Mouse (Mus musculus): ENCODE measurements around the gene B2m. TPM values are rescaled to one million over a fixed set of nuclear protein-coding genes. Genes with fewer than 3 reads are reported as not detected.

The B2m gene
- polyA plus RNA-seq, 1 experiment from 2014 or later: 138 TPM

DNA sequence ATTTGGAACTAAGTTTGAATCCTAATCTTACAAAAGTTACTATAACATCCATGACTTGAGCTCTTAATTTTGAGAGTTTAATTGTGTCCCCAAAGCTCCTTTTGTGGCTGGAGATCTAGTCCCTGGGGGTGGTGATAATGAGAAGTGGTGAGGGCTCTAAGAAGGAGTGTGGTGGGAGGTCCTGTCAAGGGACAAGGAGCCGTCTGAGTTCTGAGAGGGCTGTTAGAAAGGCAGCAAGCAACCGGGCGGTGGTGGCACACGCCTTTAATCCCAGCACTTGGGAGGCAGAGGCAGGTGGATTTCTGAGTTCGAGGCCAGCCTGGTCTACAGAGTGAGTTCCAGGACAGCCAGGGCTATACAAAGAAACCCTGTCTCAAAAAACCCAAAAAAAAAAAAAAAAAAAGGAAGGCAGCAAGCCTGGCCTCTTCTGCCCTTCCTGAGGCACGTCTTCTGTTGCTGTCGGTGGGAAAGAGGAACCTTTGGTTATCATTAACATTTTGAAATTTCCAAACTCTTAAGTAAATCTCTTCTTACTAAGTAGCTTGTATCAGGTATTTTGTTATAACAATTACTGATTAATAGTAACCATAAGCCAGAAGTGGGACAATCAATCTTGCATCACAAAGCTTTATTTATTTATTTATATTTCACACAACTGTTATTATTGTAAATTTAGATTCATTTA lies 6.3 kb downstream of the B2m start:
- WGBS: 83% methylated on average over 6 of the region's 7 CpGs
- Histone ChIP-seq H3K27ac (replicated peaks) (no peak overlapping the region), H3K27me3 (replicated peaks) (no peaks in the 10 kb centered on the region), H3K4me1 (no peaks in the 10 kb centered on the region), H3K4me2 (no peak overlapping the region), H3K4me3 (replicated peaks) (no peak overlapping the region), H3K36me3 (no peaks in the 10 kb centered on the region), H3K9me3 (replicated peaks) (no peaks in the 10 kb centered on the region), H3K9ac (replicated peaks) (no peak overlapping the region)
- ATAC-seq (ENCODE audit: low FRiP score): no peak

DNA sequence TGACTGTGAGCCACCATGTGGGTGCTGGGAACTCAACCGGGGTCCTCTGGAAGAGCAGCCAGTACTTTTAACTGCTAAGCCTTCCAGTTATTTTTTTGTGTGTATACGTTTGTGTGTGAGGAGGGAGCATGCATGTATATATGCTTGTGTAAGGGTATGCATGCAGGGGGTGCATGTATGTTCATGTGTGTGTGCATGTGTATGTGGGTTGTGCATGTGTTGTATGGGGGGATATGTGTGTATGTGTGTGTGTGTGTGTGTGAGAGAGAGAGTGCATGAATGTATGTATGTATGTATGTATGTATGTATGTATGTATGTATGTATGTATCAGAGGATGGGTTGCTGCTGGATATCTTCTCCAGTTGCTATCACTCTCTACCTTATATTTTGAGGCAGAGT lies 7.0 kb downstream of the B2m start:
- ATAC-seq (ENCODE audit: low FRiP score): no peak
- Histone ChIP-seq H3K9me3 (replicated peaks) (no peaks in the 10 kb centered on the region), H3K9ac (replicated peaks) (no peak overlapping the region), H3K4me3 (replicated peaks) (no peak overlapping the region), H3K27me3 (replicated peaks) (no peaks in the 10 kb centered on the region), H3K4me1 (no peaks in the 10 kb centered on the region), H3K36me3 (no peaks in the 10 kb centered on the region), H3K4me2 (no peak overlapping the region), H3K27ac (replicated peaks) (no peak overlapping the region)
- WGBS: 96% methylated on average over 2 of the region's 2 CpGs

GRCm38 (mm10) chr2:122155292-122155691 lies 7.8 kb downstream of the B2m start:
- Histone ChIP-seq H3K9ac (replicated peaks) (no peak overlapping the region), H3K4me3 (replicated peaks) (no peak overlapping the region), H3K36me3 (no peaks in the 10 kb centered on the region), H3K9me3 (replicated peaks) (no peaks in the 10 kb centered on the region), H3K4me1 (no peaks in the 10 kb centered on the region), H3K4me2 (no peak overlapping the region), H3K27ac (replicated peaks) (no peak overlapping the region), H3K27me3 (replicated peaks) (no peaks in the 10 kb centered on the region)
- no peak for ATAC-seq (ENCODE audit: low FRiP score)
- 76% methylated on average over 2 of the region's 2 CpGs for WGBS

- Histone ChIP-seq H3K27ac (replicated peaks) (no peak overlapping the region), H3K4me1 (no peaks in the 10 kb centered on the region), H3K4me3 (replicated peaks) (no peak overlapping the region), H3K9me3 (replicated peaks) (no peaks in the 10 kb centered on the region), H3K27me3 (replicated peaks) (no peaks in the 10 kb centered on the region), H3K9ac (replicated peaks) (no peak overlapping the region), H3K36me3 (no peaks in the 10 kb centered on the region), H3K4me2 (no peak overlapping the region)
- ATAC-seq (ENCODE audit: low FRiP score): no peak
- WGBS: 96% methylated on average over 4 of the region's 4 CpGs
Observed at GRCm38 (mm10) chr2:122156051-122156700, 8.7 kb downstream of the B2m start.

GRCm38 (mm10) chr2:122157561-122157960 lies 10.1 kb downstream of the B2m start:
- H3K4me1 ChIP-seq: no peaks in the 10 kb centered on the region
- H3K27me3 ChIP-seq (replicated peaks): no peaks in the 10 kb centered on the region
- no peaks in the 10 kb centered on the region for H3K9me3 ChIP-seq (replicated peaks)
- H3K36me3 ChIP-seq: no peaks in the 10 kb centered on the region
- H3K27ac ChIP-seq (replicated peaks): no peak overlapping the region
- no peak overlapping the region for H3K4me3 ChIP-seq (replicated peaks)
- ATAC-seq (ENCODE audit: low FRiP score): no peak
- H3K4me2 ChIP-seq: no peak overlapping the region
- no peak overlapping the region for H3K9ac ChIP-seq (replicated peaks)

DNA sequence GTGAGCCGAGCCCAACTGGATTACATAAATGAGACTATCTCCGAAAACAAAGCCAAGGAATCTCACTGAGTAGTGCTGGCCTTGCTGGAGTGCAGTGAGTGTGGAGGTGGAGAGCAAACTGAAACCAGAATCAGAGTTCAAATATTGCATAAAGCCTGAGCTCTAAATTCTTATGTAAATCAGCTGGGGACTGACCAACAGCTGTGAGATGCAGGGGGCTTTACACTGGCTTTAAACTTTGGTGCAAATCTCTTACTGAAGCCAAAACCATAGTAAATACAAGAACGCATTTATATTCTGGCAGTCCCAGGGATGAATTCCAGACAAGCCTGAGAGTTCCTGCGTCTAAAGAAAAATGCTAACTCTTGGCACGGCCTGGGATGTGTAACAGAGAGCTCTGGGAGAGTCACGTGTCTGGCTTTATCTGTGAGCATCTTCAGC lies 10.9 kb downstream of the B2m start:
- no peak for ATAC-seq (ENCODE audit: low FRiP score)
- 65% methylated on average over 6 of the region's 6 CpGs for WGBS
- no peaks in the 10 kb centered on the region for H3K36me3 ChIP-seq
- no peak overlapping the region for H3K4me2 ChIP-seq
- no peak overlapping the region for H3K9ac ChIP-seq (replicated peaks)
- H3K27me3 ChIP-seq (replicated peaks): no peaks in the 10 kb centered on the region
- no peak overlapping the region for H3K27ac ChIP-seq (replicated peaks)
- no peaks in the 10 kb centered on the region for H3K4me1 ChIP-seq
- H3K9me3 ChIP-seq (replicated peaks): no peaks in the 10 kb centered on the region
- no peak overlapping the region for H3K4me3 ChIP-seq (replicated peaks)

GRCm38 (mm10) chr2:122159667-122160066 lies 12.2 kb downstream of the B2m start:
- no peak for ATAC-seq (ENCODE audit: low FRiP score)
- Histone ChIP-seq H3K27ac (replicated peaks) (no peak overlapping the region), H3K4me2 (no peak overlapping the region), H3K36me3 (no peaks in the 10 kb centered on the region), H3K27me3 (replicated peaks) (no peaks in the 10 kb centered on the region), H3K9ac (replicated peaks) (no peak overlapping the region), H3K4me1 (no peaks in the 10 kb centered on the region), H3K9me3 (replicated peaks) (no peaks in the 10 kb centered on the region), H3K4me3 (replicated peaks) (no peak overlapping the region)
- 79% methylated on average over 6 of the region's 6 CpGs for WGBS

- Histone ChIP-seq H3K27ac (replicated peaks) (no peak within 1 kb of the TSS), H3K4me3 (replicated peaks) (no peak within 1 kb of the TSS), H3K36me3 (no peaks in the 10 kb centered on the region), H3K9ac (replicated peaks) (no peak within 1 kb of the TSS), H3K4me2 (no peak within 1 kb of the TSS), H3K9me3 (replicated peaks) (no peaks in the 10 kb centered on the region), H3K4me1 (no peaks in the 10 kb centered on the region), H3K27me3 (replicated peaks) (no peaks in the 10 kb centered on the region)
- 0 out of 2 replicates have a peak, but pooled peaks have one; percentile 50 for ATAC-seq (ENCODE audit: low FRiP score)
- 44% methylated on average over 2 of the region's 2 CpGs for WGBS
Observed at GRCm38 (mm10) chr2:122160680-122161079, 13.2 kb downstream of the B2m start, which contains the start of gene Trim69. Trim69 (plus strand) TSS chr2:122160700.

- no peak overlapping the region for H3K4me2 ChIP-seq
- no peak for ATAC-seq (ENCODE audit: low FRiP score)
- H3K36me3 ChIP-seq: no peaks in the 10 kb centered on the region
- H3K4me3 ChIP-seq (replicated peaks): no peak overlapping the region
- no peaks in the 10 kb centered on the region for H3K9me3 ChIP-seq (replicated peaks)
- no peak overlapping the region for H3K27ac ChIP-seq (replicated peaks)
- no peak overlapping the region for H3K9ac ChIP-seq (replicated peaks)
- WGBS: 34% methylated on average over 4 of the region's 4 CpGs
- H3K4me1 ChIP-seq: no peaks in the 10 kb centered on the region
- no peaks in the 10 kb centered on the region for H3K27me3 ChIP-seq (replicated peaks)
Observed at GRCm38 (mm10) chr2:122161542-122161941, 14.1 kb downstream of the B2m start.

DNA sequence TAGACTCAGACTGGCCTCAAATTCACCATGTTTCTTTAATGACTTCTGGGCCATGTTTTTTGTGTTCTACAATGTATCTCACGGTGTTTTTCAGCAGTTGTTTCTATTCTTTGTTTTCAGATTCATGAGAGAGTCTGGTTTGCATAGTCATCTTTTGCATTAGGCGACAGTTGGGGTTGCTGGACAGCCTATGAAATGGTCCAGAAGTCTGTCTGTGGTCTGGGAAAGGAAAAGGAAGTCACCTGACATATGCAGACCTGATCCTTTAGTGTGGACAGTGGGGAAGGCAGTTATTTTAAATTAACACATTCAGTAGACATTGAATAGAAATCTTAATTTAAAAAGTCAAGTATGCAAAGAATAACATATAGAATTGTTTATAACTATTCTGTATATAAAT lies 15.0 kb downstream of the B2m start:
- no peak overlapping the region for H3K4me3 ChIP-seq (replicated peaks)
- H3K27me3 ChIP-seq (replicated peaks): no peaks in the 10 kb centered on the region
- H3K4me1 ChIP-seq: no peaks in the 10 kb centered on the region
- no peak overlapping the region for H3K9ac ChIP-seq (replicated peaks)
- H3K4me2 ChIP-seq: no peak overlapping the region
- ATAC-seq (ENCODE audit: low FRiP score): no peak
- H3K9me3 ChIP-seq (replicated peaks): no peaks in the 10 kb centered on the region
- WGBS: 81% methylated on average over 2 of the region's 2 CpGs
- H3K36me3 ChIP-seq: no peaks in the 10 kb centered on the region
- H3K27ac ChIP-seq (replicated peaks): no peak overlapping the region

- no peak overlapping the region for H3K4me3 ChIP-seq (replicated peaks)
- no peaks in the 10 kb centered on the region for H3K9me3 ChIP-seq (replicated peaks)
- no peaks in the 10 kb centered on the region for H3K4me1 ChIP-seq
- WGBS: 84% methylated on average over 13 of the region's 13 CpGs
- no peak overlapping the region for H3K27ac ChIP-seq (replicated peaks)
- no peak overlapping the region for H3K4me2 ChIP-seq
- H3K9ac ChIP-seq (replicated peaks): no peak overlapping the region
- ATAC-seq (ENCODE audit: low FRiP score): no peak
- no peaks in the 10 kb centered on the region for H3K36me3 ChIP-seq
- H3K27me3 ChIP-seq (replicated peaks): no peaks in the 10 kb centered on the region
Observed at GRCm38 (mm10) chr2:122163430-122164195, 16.1 kb downstream of the B2m start.

DNA sequence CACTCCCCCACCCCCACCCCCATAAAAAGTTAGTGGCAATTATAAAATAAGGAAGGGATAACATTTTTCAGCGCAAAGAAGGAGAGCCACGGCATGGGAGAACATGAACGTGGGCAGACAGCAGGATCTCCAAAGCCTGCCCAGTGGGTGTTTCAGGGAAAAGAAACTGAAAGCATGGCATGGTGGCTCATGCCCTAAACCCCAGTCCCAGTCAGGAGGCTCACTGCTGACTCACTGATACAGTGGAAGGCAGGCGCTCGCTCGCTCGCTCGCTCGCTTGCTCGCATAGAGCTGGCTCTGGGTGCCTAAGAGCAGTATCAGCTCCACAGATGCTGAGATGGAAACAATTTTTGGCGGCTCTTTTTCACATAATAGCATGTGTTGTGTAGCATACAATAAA lies 16.8 kb downstream of the B2m start:
- no peaks in the 10 kb centered on the region for H3K9me3 ChIP-seq (replicated peaks)
- H3K9ac ChIP-seq (replicated peaks): no peak overlapping the region
- H3K27me3 ChIP-seq (replicated peaks): no peaks in the 10 kb centered on the region
- H3K4me2 ChIP-seq: no peak overlapping the region
- 86% methylated on average over 11 of the region's 11 CpGs for WGBS
- H3K4me1 ChIP-seq: no peaks in the 10 kb centered on the region
- no peaks in the 10 kb centered on the region for H3K36me3 ChIP-seq
- ATAC-seq (ENCODE audit: low FRiP score): no peak
- no peak overlapping the region for H3K27ac ChIP-seq (replicated peaks)
- H3K4me3 ChIP-seq (replicated peaks): no peak overlapping the region

Data from neural tube, embryonic 15.5 days (tissue).